Mouse (Mus musculus) layer of hippocampus, postnatal 10 days (tissue): ENCODE data around the gene Twist2. TPM values are rescaled to one million over a fixed set of nuclear protein-coding genes. Genes with fewer than 3 reads are reported as not detected.
A peak's percentile ranks its signal among the peaks of the same experiment; 100 is the strongest.

Source experiments
- DNase-seq, 2 experiments: peaks; one replicate each; pipeline ENCODE4 v3.0.0; 2021; ENCODE audit warnings: low spot score in 2 of 2
- total RNA-seq, 2 experiments: library from RNA; stranded (reverse); gene quantifications; 2 replicates each; pipeline ENCODE4 v1.2.3; 2021

Gene Twist2
- total RNA-seq, 2 experiments from 2014 or later: 1.8 to 2.1 TPM

DNA sequence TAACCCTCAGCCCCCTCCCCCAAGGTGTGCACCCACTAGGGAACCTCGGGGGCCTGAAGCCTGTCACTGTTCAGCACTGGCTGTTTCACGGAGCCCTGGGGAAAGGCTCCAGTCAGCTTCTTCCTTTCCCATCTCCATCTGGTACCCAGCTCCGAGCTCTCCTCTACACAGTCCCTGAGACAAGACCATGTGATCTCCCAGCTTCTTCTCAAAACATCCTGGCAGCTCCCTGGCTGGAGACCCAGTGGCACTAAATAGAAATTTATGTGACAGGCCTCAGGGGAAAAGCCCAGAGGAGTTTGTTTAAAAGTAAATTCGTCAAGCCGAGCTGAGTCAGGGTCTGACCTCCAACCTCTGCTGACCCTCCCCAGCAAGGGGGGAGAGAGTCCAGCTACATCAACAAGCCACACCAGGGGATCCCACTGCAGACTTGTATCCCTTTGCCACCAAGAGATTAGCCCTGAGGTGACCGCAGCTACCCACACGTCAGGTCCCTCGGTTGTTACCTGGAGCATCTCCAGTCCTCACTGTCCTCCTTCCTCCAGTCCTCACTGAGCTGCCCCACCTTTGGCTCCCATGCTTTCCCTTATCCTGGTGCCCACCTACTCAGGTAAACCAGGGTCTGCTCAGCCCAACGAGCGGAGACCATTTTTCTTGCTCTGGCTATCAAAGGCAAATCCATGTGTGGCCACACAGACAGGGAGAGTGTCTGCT, 72.5 kb downstream of the Twist2 start:
- no peak for DNase-seq

DNA sequence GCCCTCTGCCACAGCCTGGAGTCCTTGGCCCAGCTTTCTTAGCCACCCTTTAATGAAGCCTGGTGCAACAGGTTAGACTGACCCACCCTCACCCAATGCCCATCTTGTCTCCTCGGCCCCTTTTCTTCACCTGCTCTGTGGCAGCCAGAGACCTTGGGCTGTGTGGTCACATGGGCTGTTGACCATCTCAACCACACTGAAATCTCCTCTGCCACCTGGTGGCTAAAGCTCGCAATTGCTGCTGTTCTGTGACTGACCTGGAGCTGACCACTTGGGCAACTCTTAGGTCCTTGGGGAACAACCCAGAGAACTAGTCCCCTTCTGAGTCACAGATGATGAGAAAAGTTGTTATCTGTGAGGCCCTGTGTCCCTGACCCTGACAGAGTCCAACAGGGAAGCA, 73.4 kb downstream of the Twist2 start:
- DNase-seq: peak; percentile 69 to 71

DNA sequence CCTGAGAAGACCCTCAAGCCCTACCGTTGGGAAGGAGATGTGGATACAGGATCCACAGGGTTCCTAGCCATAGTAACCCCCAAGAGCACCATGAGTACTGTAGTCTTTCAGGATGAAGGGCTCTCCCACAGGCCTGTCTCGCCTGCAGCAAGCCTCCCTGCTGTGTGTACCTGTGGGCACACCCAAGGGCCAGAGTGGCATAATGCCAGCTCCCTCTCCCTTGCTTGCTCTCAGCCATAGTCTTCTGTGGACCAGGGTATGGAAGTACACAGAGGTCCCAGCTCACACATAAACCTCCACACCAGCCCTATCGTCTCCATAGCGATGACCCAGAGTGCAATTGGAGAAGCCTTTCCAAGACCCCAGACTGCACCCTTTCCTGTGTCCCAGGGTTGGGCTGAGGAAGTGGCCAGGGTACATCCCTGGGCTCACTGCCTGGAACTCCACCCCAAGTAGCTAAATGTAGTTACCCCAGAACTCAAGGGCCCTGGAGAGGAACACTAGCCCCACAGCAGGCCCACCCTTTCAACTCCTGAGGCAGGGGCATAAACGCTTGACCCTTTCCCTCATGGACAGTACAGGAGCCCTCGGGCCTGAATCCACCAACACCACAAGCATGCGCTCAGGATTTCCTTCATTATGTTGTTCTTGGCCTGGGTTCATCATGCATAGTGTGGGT, 73.9 kb downstream of the Twist2 start:
- no peak for DNase-seq

DNA sequence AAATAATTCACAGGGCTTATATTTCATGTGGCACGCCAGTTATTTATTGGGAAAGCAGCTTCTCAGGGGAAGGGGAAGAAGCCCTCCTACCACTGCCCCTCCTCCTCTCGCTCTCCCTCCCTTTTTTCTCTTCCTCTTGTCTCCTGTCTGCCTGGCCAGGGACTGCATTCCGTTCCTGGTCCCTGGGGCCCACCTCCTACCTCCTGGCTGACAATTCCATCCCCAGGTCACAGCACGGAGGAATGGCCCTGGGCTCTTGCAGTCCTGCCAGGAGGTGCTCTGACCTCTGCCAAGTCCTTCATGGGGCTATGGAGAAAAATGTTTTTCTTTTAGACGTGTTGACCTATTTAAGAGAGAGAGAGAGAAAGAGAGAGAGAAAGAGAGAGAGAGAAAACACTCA, 77.4 kb downstream of the Twist2 start:
- DNase-seq: no peak

DNA sequence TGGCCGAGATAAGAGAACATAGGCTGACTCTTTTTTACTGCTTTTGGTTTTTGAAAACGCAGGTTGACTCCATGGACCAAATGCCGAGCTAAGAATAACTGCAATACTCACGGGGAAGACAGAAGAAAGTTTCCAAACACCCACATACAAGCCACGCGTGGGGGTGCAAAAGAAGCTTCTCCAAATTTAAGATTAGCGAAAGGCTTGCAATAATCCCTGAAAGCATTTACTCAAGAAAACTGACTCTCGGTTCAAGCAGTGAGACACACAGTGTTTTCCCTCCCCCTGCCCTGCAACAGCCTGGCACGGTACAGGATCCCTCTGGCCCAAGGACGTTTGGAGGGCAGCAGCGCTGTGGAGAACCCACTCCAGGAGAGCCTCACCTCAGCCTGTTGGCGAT, 78.9 kb downstream of the Twist2 start:
- DNase-seq: no peak

DNA sequence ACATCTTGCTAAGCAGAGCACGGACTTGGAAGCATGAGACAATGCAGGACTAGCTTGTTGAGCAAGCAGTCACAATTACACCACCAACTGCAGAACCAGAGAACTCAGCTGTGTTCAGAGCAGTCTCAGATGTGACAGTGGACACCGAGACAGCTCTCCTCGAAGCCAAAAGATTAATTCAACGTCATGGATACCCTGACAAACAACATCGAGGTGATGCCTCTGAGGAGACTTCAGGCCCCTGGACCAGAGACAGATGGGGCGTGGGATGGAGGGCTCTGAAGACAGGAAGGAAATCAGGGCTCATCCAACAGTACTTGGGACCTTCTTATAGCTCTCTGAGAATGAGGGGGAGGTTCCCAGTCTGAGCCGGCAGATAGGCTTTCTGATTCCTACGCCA, 79.6 kb downstream of the Twist2 start:
- DNase-seq: no peak

DNA sequence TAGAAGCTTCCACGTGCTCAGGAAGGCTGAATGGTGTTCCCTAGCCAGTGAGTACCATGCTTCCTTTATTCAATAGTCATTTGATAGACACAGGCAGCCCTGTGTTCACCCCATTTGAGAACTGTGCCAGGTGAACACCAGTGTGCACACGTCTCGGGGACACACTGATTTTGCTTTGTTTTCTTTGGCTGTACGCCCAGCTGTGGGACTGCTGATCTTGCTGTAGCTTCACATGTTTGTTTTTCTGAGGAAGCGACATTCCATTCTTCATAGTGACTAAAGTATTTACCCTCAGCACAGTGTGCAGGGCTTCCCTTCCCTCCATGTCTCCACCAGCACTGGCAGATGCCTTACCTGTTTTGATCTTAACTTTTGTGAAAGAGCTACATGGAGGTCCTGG, 81.9 kb downstream of the Twist2 start:
- DNase-seq: no peak

DNA sequence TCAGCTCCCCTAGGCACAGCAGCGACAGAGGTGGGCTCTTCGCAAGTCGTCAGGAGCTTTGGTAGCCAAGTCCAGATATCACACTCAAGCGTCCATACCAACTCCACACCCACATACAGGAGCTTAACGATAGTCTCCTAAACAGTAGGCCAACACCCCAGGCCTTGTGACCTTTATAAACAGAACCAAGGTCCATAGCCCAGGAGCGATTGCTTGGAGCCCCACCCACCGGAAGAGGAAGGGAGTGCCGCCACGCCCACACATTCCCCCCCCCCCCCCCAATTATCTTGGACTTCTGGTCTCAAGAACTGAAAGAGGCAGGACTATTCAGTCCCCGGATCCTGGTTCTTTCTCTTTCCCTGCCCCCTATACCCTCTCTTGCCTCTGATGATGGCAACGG, 92.3 kb downstream of the Twist2 start:
- DNase-seq: no peak

DNA sequence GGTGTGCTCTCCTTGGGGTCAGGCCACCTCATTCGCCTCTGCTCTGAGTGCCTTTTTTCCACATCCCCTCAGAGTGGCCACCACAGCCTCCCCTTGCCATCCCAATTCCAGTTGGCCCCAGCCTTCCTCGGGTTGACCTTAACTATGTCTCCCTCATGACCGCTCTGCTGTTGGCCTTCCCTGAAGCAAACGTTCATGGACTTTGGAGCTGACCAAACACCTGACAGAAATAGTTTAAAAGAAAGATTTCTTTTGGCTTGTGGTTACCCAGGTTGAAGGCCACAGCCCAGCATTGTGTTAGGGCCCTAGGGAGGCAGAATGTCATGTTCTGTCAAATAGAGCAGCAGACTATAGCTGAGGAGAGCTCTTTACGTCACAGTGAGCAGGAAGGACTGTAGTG, 93.0 kb downstream of the Twist2 start:
- DNase-seq: no peak

DNA sequence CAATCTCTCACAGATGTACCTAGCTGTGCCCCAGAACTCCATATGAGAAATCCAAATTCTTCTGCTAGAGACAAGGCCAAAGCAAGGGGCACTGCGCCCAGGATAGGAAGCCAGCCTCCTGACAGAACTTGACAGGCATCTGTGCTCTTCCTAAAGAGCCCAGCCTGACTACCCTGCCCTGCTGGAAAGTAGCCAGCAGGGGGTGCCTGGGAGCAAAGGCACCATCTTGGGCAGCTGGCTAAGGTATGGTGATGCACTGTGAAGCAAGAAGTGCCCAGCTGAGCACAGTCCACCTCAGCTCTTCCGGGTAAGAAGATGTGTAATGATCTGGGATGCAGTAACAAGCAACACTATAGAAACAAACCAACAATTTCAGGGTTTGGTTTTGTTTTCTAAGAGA, 95.8 kb downstream of the Twist2 start:
- DNase-seq: no peak
